Mouse (Mus musculus) C2C12 (cell line): ENCODE measurements at regions not wholly inside any gene's neighbourhood (a gene's known extent, or its start where the extent isn't known, plus 50 kb on each side); places are given as distances from the start of the nearest gene placed in this dataset.

Experiments
- CEBPB ChIP-seq: IDR thresholded peaks from one replicate; pipeline ENCODE4 v1.6.1; 2011; ENCODE audit warnings: low read depth, mild to moderate bottlenecking, control low read depth, moderate library complexity
- CTCF ChIP-seq: IDR thresholded peaks from one replicate; pipeline ENCODE4 v1.5.1; 2011; ENCODE audit not compliant: control insufficient read depth, insufficient read depth, insufficient read length
- FOSL1 ChIP-seq: IDR thresholded peaks from one replicate; pipeline ENCODE4 v1.8.0; 2011; ENCODE audit warnings: mild to moderate bottlenecking, low read length; ENCODE audit not compliant: poor library complexity, insufficient read depth, severe bottlenecking
- MAX ChIP-seq: IDR thresholded peaks from one replicate; pipeline ENCODE4 v1.6.1; 2011; ENCODE audit warnings: mild to moderate bottlenecking, control low read depth
- MYOD1 ChIP-seq: IDR thresholded peaks from one replicate; pipeline ENCODE4 v1.6.1; 2011; ENCODE audit warnings: low read depth; ENCODE audit not compliant: control insufficient read depth, insufficient read length
- MYOG ChIP-seq: IDR thresholded peaks from one replicate; pipeline ENCODE4 v1.6.1; 2011; ENCODE audit not compliant: control insufficient read depth, insufficient read length; ENCODE audit errors: extremely low read depth
- USF1 ChIP-seq: IDR thresholded peaks from one replicate; pipeline ENCODE4 v1.6.1; 2011; ENCODE audit warnings: low read depth, mild to moderate bottlenecking, control low read depth, moderate library complexity

- TF ChIP-seq CTCF (no peak), MAX (no peak), CEBPB (no peak), USF1 (no peak), MYOG (no peak), MYOD1 (no peak), FOSL1 (no peak)
These were observed 1558.2 kb upstream of the Cdh9 start for GRCm38 (mm10) chr15:15170387-15170786.
